Mouse (Mus musculus) heart, adult 2 months (tissue): Measurements from ENCODE around the gene Borcs6. TPM values are rescaled to one million over a fixed set of nuclear protein-coding genes. Genes with fewer than 3 reads are reported as not detected.

Experiments used
- DNase-seq, 2 experiments: peaks; one replicate each; pipeline ENCODE4 v3.0.0; 2021
- H3K27ac ChIP-seq: fragments of 200-600 bp; 2 replicates; pipeline ENCODE4 v1.8.1; 2022
- H3K27me3 ChIP-seq: fragments of 200-500 bp; 2 replicates; pipeline ENCODE4 v1.6.1; 2012; ENCODE audit warnings: mild to moderate bottlenecking, low read length, inconsistent platforms, mixed read lengths; ENCODE audit not compliant: control insufficient read depth, insufficient read depth
- H3K36me3 ChIP-seq: fragments of 200-500 bp; 2 replicates; pipeline ENCODE4 v1.6.1; 2012; ENCODE audit warnings: low read length, inconsistent platforms; ENCODE audit not compliant: control insufficient read depth, insufficient read depth
- H3K4me1 ChIP-seq: fragments of 200-500 bp; 2 replicates; pipeline ENCODE4 v1.6.1; 2011; ENCODE audit warnings: low read length; ENCODE audit not compliant: control insufficient read depth, insufficient read depth
- H3K4me3 ChIP-seq: fragments of 200-600 bp; 2 replicates; pipeline ENCODE4 v1.8.1; 2022
- H3K79me2 ChIP-seq: fragments of 200-500 bp; replicated peaks from 2 replicates; pipeline ENCODE4 v1.6.1; 2012; ENCODE audit warnings: mild to moderate bottlenecking, inconsistent platforms, low read length, moderate library complexity, mixed read lengths; ENCODE audit not compliant: control insufficient read depth, insufficient read depth
- H3K9ac ChIP-seq: fragments of 200-500 bp; 2 replicates; pipeline ENCODE4 v1.6.1; 2012; ENCODE audit warnings: low read depth, mild to moderate bottlenecking, control low read depth, inconsistent platforms, low read length, mixed read lengths
- CTCF ChIP-seq: fragments of 200-600 bp; IDR thresholded peaks from 2 replicates; pipeline ENCODE4 v1.8.1; 2022; ENCODE audit warnings: antibody characterized with exemption, mild to moderate bottlenecking, moderate library complexity
- EP300 ChIP-seq: fragments of 200-500 bp; IDR thresholded peaks from 2 replicates; pipeline ENCODE4 v1.6.1; 2011; ENCODE audit warnings: low read depth, low read length, control low read depth; ENCODE audit not compliant: insufficient read depth
- POLR2A ChIP-seq: fragments of 200-500 bp; IDR thresholded peaks from 2 replicates; pipeline ENCODE4 v1.6.1; 2011; ENCODE audit warnings: mild to moderate bottlenecking, low read depth, low read length, control low read depth; ENCODE audit not compliant: insufficient read depth
- WGBS: fragments of 180-500 bp; shearing (Covaris S2); methylation state at CpG from one replicate; pipeline ENCODE4 v1.1.7; 2018; 5-methylcytosine and 5-hydroxymethylcytosine counted together
- intact Hi-C: fragments of 180-260 bp; cut with DNase I; formaldehyde crosslinking; loops from one replicate; pipeline ENCODE4 v1.15.1; 2025
- polyA plus RNA-seq: library from polyadenylated mRNA; depleted of rRNA; stranded (reverse); fragments of >200 nt; gene quantifications from 2 replicates; pipeline ENCODE4 v1.2.3, GENCODE M21; 2012
- total RNA-seq, 2 experiments: library from RNA; stranded (reverse); gene quantifications; 2 replicates each; pipeline ENCODE4 v1.2.3; 2021

Gene Borcs6
- total and polyA plus RNA-seq, 3 experiments = 13.0 to 17.8 (median 15.3) TPM

GRCm38 (mm10) chr11:69103121-69103520 is 43.6 kb downstream of the Borcs6 start:
- WGBS = 96% methylated on average over 14 of the region's 14 CpGs
- no peak overlapping the region for H3K9ac ChIP-seq
- TF ChIP-seq POLR2A (no peak; the same call in 1 of the 2 replicates), EP300 (no peak), CTCF (no peak)
- H3K4me1 ChIP-seq = peaks cover 10% of the 10 kb centered on the region
- intact Hi-C loops = loop anchor here (10.0 kb wide), 1 partner anchor 302 kb away; no protein-coding TSS in a partner anchor
- H3K36me3 ChIP-seq = peaks cover 6% of the 10 kb centered on the region
- no peak overlapping the region for H3K4me3 ChIP-seq
- DNase-seq = peak; percentile 8 to 19
- H3K27me3 ChIP-seq = no peaks in the 10 kb centered on the region
- H3K27ac ChIP-seq = no peak overlapping the region
- peaks cover 2% of the 10 kb centered on the region for H3K79me2 ChIP-seq

- no peaks in the 10 kb centered on the region for H3K27me3 ChIP-seq
- no peak overlapping the region for H3K4me3 ChIP-seq
- intact Hi-C loops = loop anchor here (10.0 kb wide), 1 partner anchor 301 kb away; no protein-coding TSS in a partner anchor
- 88% methylated on average over 15 of the region's 15 CpGs for WGBS
- peaks cover 6% of the 10 kb centered on the region for H3K36me3 ChIP-seq
- peak; percentile 5 to 18 for DNase-seq
- H3K79me2 ChIP-seq = peaks cover 2% of the 10 kb centered on the region
- H3K27ac ChIP-seq = no peak overlapping the region
- TF ChIP-seq CTCF (no peak), POLR2A (no peak), EP300 (no peak)
- no peak overlapping the region for H3K9ac ChIP-seq
- peaks cover 6% of the 10 kb centered on the region for H3K4me1 ChIP-seq
Measured at GRCm38 (mm10) chr11:69103531-69104435, 44.3 kb downstream of the Borcs6 start.

GRCm38 (mm10) chr11:69104487-69104886 is 45.0 kb downstream of the Borcs6 start:
- H3K27me3 ChIP-seq = no peaks in the 10 kb centered on the region
- peaks cover 6% of the 10 kb centered on the region for H3K4me1 ChIP-seq
- intact Hi-C loops = loop anchor here (10.0 kb wide), 1 partner anchor 300 kb away; no protein-coding TSS in a partner anchor
- peak; percentile 5 to 29 for DNase-seq
- peaks cover 6% of the 10 kb centered on the region for H3K36me3 ChIP-seq
- H3K27ac ChIP-seq = no peak overlapping the region
- 90% methylated on average over 14 of the region's 14 CpGs for WGBS
- TF ChIP-seq POLR2A = no peak
- H3K79me2 ChIP-seq = peaks cover 2% of the 10 kb centered on the region
- H3K4me3 ChIP-seq = no peak overlapping the region
- no peak overlapping the region for H3K9ac ChIP-seq

GRCm38 (mm10) chr11:69105227-69105626 is 45.7 kb downstream of the Borcs6 start:
- intact Hi-C loops = loop anchor here (10.0 kb wide), 1 partner anchor 300 kb away; no protein-coding TSS in a partner anchor
- peaks cover 6% of the 10 kb centered on the region for H3K36me3 ChIP-seq
- H3K4me3 ChIP-seq = no peak overlapping the region
- H3K9ac ChIP-seq = no peak overlapping the region
- H3K79me2 ChIP-seq = peaks cover 2% of the 10 kb centered on the region
- DNase-seq = no peak
- whole genome bisulfite sequencing = 84% methylated on average over 6 of the region's 6 CpGs
- TF ChIP-seq CTCF (no peak), EP300 (no peak), POLR2A (no peak)
- no peaks in the 10 kb centered on the region for H3K27me3 ChIP-seq
- no peak overlapping the region for H3K27ac ChIP-seq
- peaks cover 4% of the 10 kb centered on the region for H3K4me1 ChIP-seq

- Histone ChIP-seq H3K4me1 (peaks cover 2% of the 10 kb centered on the region), H3K27me3 (no peaks in the 10 kb centered on the region), H3K79me2 (peaks cover 1% of the 10 kb centered on the region), H3K27ac (no peak overlapping the region), H3K4me3 (no peak overlapping the region), H3K9ac (no peak overlapping the region), H3K36me3 (peaks cover 1% of the 10 kb centered on the region)
- WGBS = 69% methylated on average over 2 of the region's 2 CpGs
- intact Hi-C loops = loop anchor here (10.0 kb wide), 1 partner anchor 299 kb away; no protein-coding TSS in a partner anchor
- no peak for DNase-seq
- TF ChIP-seq EP300 (no peak), CTCF (no peak)
Measured at GRCm38 (mm10) chr11:69105796-69106195, 46.3 kb downstream of the Borcs6 start.

GRCm38 (mm10) chr11:69106299-69106698 is 46.8 kb downstream of the Borcs6 start:
- WGBS = 88% methylated on average over 11 of the region's 11 CpGs
- peak; percentile 7 to 22 for DNase-seq
- no peaks in the 10 kb centered on the region for H3K79me2 ChIP-seq
- H3K27me3 ChIP-seq = no peaks in the 10 kb centered on the region
- no peak overlapping the region for H3K27ac ChIP-seq
- no peak overlapping the region for H3K9ac ChIP-seq
- TF ChIP-seq POLR2A (no peak), CTCF (no peak), EP300 (no peak)
- no peaks in the 10 kb centered on the region; the same call in 1 of the 2 replicates for H3K4me1 ChIP-seq
- H3K36me3 ChIP-seq = no peaks in the 10 kb centered on the region; the same call in 1 of the 2 replicates
- H3K4me3 ChIP-seq = no peak overlapping the region
- intact Hi-C loops = loop anchor here (10.0 kb wide), 1 partner anchor 299 kb away; no protein-coding TSS in a partner anchor
